16 mouse cellular contexts compared by ENCODE assay signal in the genomic region with DNA sequence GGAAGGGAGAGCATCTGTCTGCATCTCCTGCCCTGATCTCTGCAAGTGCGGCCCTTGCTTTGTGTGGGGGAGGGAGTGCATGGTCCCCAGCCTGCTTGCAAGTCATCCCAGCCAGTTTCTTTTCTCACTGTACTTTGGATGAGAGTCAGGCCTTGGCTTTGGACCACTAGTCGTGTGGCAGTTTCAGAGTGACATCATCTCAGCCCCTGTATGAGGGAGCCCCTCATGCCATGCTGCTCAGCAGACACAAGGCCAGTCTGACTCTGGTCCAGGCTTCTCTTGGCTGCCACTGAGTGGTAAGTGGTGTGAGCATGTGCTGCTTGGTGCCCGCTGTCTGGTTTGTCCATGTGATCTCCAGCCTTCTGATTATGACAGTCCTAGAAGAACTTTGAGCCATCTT.
DNase-seq lines count a peak whose midpoint lies in the region; ATAC-seq and TF ChIP-seq lines count a peak whose summit lies in the region.
"Had no signal": no experiment of that assay in that cellular context is flagged by ENCODE, and none has a peak within 500 bp of the region (broad histone marks: within the 10 kb centered on the region; RNA-seq: fewer than 3 reads in every experiment).

No protein-coding gene starts in this region.

- no peaks in the 10 kb centered on the region for H3K36me3 ChIP-seq in hindbrain, embryonic 15.5 days
- no peaks in the 10 kb centered on the region for H3K36me3 ChIP-seq in hindbrain, embryonic 14.5 days (replicated peaks; ENCODE audit: control insufficient read depth, insufficient read depth)
- H3K36me3 ChIP-seq in midbrain, embryonic 16.5 days (ENCODE audit: control insufficient read depth, insufficient read depth, low read length), result no peaks in the 10 kb centered on the region
- 0 out of 2 replicates have a peak, but pooled peaks cover 6% of the 10 kb centered on the region for H3K36me3 ChIP-seq in midbrain, embryonic 13.5 days
- peaks cover 2% of the 10 kb centered on the region; the same call in 1 of the 2 replicates for H3K36me3 ChIP-seq in small intestine, adult 2 months (ENCODE audit: control insufficient read depth, insufficient read depth, low read length)
- H3K36me3 ChIP-seq: neural tube, embryonic 15.5 days had no signal

- no peaks in the 10 kb centered on the region for H3K27me3 ChIP-seq in hindbrain, embryonic 15.5 days
- no peaks in the 10 kb centered on the region for H3K27me3 ChIP-seq in hindbrain, embryonic 14.5 days (ENCODE audit: control insufficient read depth, insufficient read depth, low read length)
- no peaks in the 10 kb centered on the region for H3K27me3 ChIP-seq in midbrain, embryonic 16.5 days (ENCODE audit: control insufficient read depth, insufficient read depth, low read depth, low read length)
- H3K27me3 ChIP-seq in midbrain, embryonic 13.5 days, result no peaks in the 10 kb centered on the region
- H3K27me3 ChIP-seq in small intestine, adult 2 months (ENCODE audit: control insufficient read depth, insufficient read depth, low read length), result no peaks in the 10 kb centered on the region
- H3K27me3 ChIP-seq: embryonic facial prominence, embryonic 12.5 days; neural tube, embryonic 15.5 days had no signal

- H3K9ac ChIP-seq in hindbrain, embryonic 15.5 days, result no peak overlapping the region
- H3K9ac ChIP-seq in hindbrain, embryonic 14.5 days, result no peak overlapping the region
- H3K9ac ChIP-seq in midbrain, embryonic 16.5 days (ENCODE audit: low read depth, low read length), result no peak overlapping the region
- no peak overlapping the region for H3K9ac ChIP-seq in midbrain, embryonic 13.5 days (replicated peaks)
- H3K9ac ChIP-seq: embryonic facial prominence, embryonic 12.5 days; lung, embryonic 14.5 days; neural tube, embryonic 15.5 days had no signal

- peak; percentile 72; the same call in 1 of the 2 replicates for ATAC-seq in hindbrain, embryonic 15.5 days (ENCODE audit: low FRiP score, low read depth)
- no peak for ATAC-seq in hindbrain, embryonic 14.5 days (ENCODE audit: low FRiP score)
- 0 out of 2 replicates have a peak, but pooled peaks have one; percentile 48 for ATAC-seq in midbrain, embryonic 16.5 days
- no peak for ATAC-seq in midbrain, embryonic 13.5 days
- ATAC-seq: intestine, embryonic 16.5 days had no signal

- no peak overlapping the region for H3K4me3 ChIP-seq in hindbrain, embryonic 15.5 days
- no peak overlapping the region for H3K4me3 ChIP-seq in hindbrain, embryonic 14.5 days (replicated peaks; ENCODE audit: low read length)
- H3K4me3 ChIP-seq in midbrain, embryonic 16.5 days (ENCODE audit: low read depth, low read length), result no peak overlapping the region
- no peak overlapping the region for H3K4me3 ChIP-seq in midbrain, embryonic 13.5 days (replicated peaks)
- no peak overlapping the region for H3K4me3 ChIP-seq in small intestine, adult 2 months (ENCODE audit: low read depth, low read length)
- H3K4me3 ChIP-seq: embryonic facial prominence, embryonic 12.5 days; left cerebral cortex, adult 2 months; neural tube, embryonic 15.5 days had no signal

- H3K27ac ChIP-seq in hindbrain, embryonic 15.5 days (replicated peaks), result no peak overlapping the region
- H3K27ac ChIP-seq in hindbrain, embryonic 14.5 days, result no peak overlapping the region
- H3K27ac ChIP-seq in midbrain, embryonic 16.5 days (ENCODE audit: low read length), result no peak overlapping the region
- H3K27ac ChIP-seq in midbrain, embryonic 13.5 days, result no peak overlapping the region
- 0 out of 2 replicates have a peak overlapping the region, but pooled peaks have one; percentile 7 for H3K27ac ChIP-seq in small intestine, adult 2 months (ENCODE audit: insufficient read depth, low read depth, low read length)
- H3K27ac ChIP-seq: embryonic facial prominence, embryonic 12.5 days; left cerebral cortex, adult 2 months; neural tube, embryonic 15.5 days had no signal

- TF ChIP-seq CTCF in small intestine, adult 2 months (IDR thresholded peaks at IDR 0.05; ENCODE audit: extremely low read depth, insufficient read length, insufficient replicate concordance, low read depth, low read length), result no peak

- no peak for DNase-seq in hindbrain, embryonic 14.5 days (ENCODE audit: low spot score)
- peak; percentile 40 for DNase-seq in cerebellum, adult 8-10 months
- no peak for DNase-seq in adrenal gland, postnatal 36 days
- DNase-seq: heart, adult 18-20 months; kidney, postnatal 25 days; lung, embryonic 14.5 days; right cerebral cortex, adult 18-20 months; thymus, postnatal 4 days had no signal

- peaks cover 7% of the 10 kb centered on the region for H3K4me1 ChIP-seq in hindbrain, embryonic 15.5 days (replicated peaks)
- H3K4me1 ChIP-seq in hindbrain, embryonic 14.5 days (replicated peaks; ENCODE audit: control insufficient read depth, insufficient read depth, low read length), result peaks cover under 1% of the 10 kb centered on the region; the same call in 1 of the 2 replicates
- H3K4me1 ChIP-seq in midbrain, embryonic 16.5 days (ENCODE audit: control insufficient read depth, insufficient read depth, low read length), result peaks cover 6% of the 10 kb centered on the region; the same call in 1 of the 2 replicates
- H3K4me1 ChIP-seq in midbrain, embryonic 13.5 days (replicated peaks), result peaks cover 18% of the 10 kb centered on the region
- no peaks in the 10 kb centered on the region for H3K4me1 ChIP-seq in small intestine, adult 2 months (ENCODE audit: control insufficient read depth, insufficient read depth, insufficient read length, low read length)
- H3K4me1 ChIP-seq: embryonic facial prominence, embryonic 12.5 days had no signal

- peaks cover 4% of the 10 kb centered on the region; the same call in 1 of the 2 replicates for H3K9me3 ChIP-seq in hindbrain, embryonic 15.5 days
- peaks cover 5% of the 10 kb centered on the region; the same call in 1 of the 2 replicates for H3K9me3 ChIP-seq in hindbrain, embryonic 14.5 days (ENCODE audit: control insufficient read depth, low read length)
- H3K9me3 ChIP-seq in midbrain, embryonic 16.5 days (replicated peaks; ENCODE audit: control insufficient read depth, low read length, poor library complexity, severe bottlenecking), result no peaks in the 10 kb centered on the region
- H3K9me3 ChIP-seq in midbrain, embryonic 13.5 days, result peaks cover 7% of the 10 kb centered on the region; the same call in 1 of the 2 replicates

- TF ChIP-seq POLR2A in small intestine, adult 2 months (IDR thresholded peaks at IDR 0.05; ENCODE audit: low read depth, low read length), result no peak

- WGBS in hindbrain, embryonic 15.5 days, result 76% methylated on average over 3 of the region's 3 CpGs
- 80% methylated on average over 3 of the region's 3 CpGs for WGBS in hindbrain, embryonic 14.5 days
- 88% methylated on average over 3 of the region's 3 CpGs for WGBS in midbrain, embryonic 16.5 days
- WGBS in midbrain, embryonic 13.5 days, result 91% methylated on average over 3 of the region's 3 CpGs
- WGBS in small intestine, adult 2 months, result 82% methylated on average over 3 of the region's 3 CpGs

- H3K4me2 ChIP-seq in hindbrain, embryonic 15.5 days, result no peak overlapping the region
- H3K4me2 ChIP-seq in hindbrain, embryonic 14.5 days (replicated peaks), result no peak overlapping the region
- H3K4me2 ChIP-seq in midbrain, embryonic 16.5 days (ENCODE audit: low read length), result no peak overlapping the region
- no peak overlapping the region for H3K4me2 ChIP-seq in midbrain, embryonic 13.5 days (replicated peaks)
- H3K4me2 ChIP-seq: embryonic facial prominence, embryonic 12.5 days; lung, embryonic 14.5 days; neural tube, embryonic 15.5 days had no signal

Comparison
In these comparisons a context has a peak if more than half of its experiments do, and no peak if none do; other contexts are left out.
1. ATAC-seq: peak in hindbrain, embryonic 15.5 days (single experiment) and midbrain, embryonic 16.5 days (single experiment); none in hindbrain, embryonic 14.5 days (single experiment) and midbrain, embryonic 13.5 days (single experiment).